Mouse (Mus musculus) CH12.LX (cell line): ENCODE measurements around the gene Sim1. TPM values are rescaled to one million over a fixed set of nuclear protein-coding genes. Genes with fewer than 3 reads are reported as not detected.

Experiments used
- DNase-seq: peaks from one replicate; pipeline ENCODE4 v3.0.0-alpha.2; 2013; ENCODE audit errors: extremely low read depth
- H3K27ac ChIP-seq: 2 replicates; pipeline ENCODE4 v1.5.1; 2012; ENCODE audit warnings: low read depth, mild to moderate bottlenecking, control low read depth, moderate library complexity; ENCODE audit not compliant: insufficient read depth
- H3K27me3 ChIP-seq: replicated peaks from 2 replicates; pipeline ENCODE3; 2012; ENCODE audit warnings: inconsistent platforms
- H3K36me3 ChIP-seq, 2 experiments: replicated peaks in 1 of 2; 2 replicates each; pipeline versions ENCODE3 to v1.6.1; 2012; ENCODE audit warnings: inconsistent platforms in 1 of 2, low read length in 1 of 2, mild to moderate bottlenecking in 1 of 2, mixed read lengths in 1 of 2, moderate library complexity in 1 of 2; ENCODE audit not compliant: control insufficient read depth in 1 of 2, insufficient read depth in 1 of 2
- H3K4me1 ChIP-seq, 2 experiments: 2 replicates each; pipeline ENCODE4 v1.6.1; 2012; ENCODE audit warnings: inconsistent platforms in 1 of 2, moderate library complexity in 1 of 2; ENCODE audit not compliant: insufficient read depth in 2 of 2, control insufficient read depth in 1 of 2
- H3K4me2 ChIP-seq: 2 replicates; pipeline ENCODE4 v1.6.1; 2012; ENCODE audit warnings: low read depth, mild to moderate bottlenecking, control low read depth; ENCODE audit not compliant: poor library complexity, insufficient read depth, severe bottlenecking
- H3K4me3 ChIP-seq, 3 experiments: fragments of 150-350 bp in 1 of 3; sonication (generic) in 1 of 3; replicated peaks in 1 of 3; 2 replicates each; pipeline versions ENCODE3 to v1.5.1; 2011 to 2012; ENCODE audit warnings: low read depth in 2 of 3, low read length in 2 of 3, mild to moderate bottlenecking in 2 of 3, moderate library complexity in 2 of 3, control low read depth in 1 of 3, improper control_type of control experiment in 1 of 3, inconsistent platforms in 1 of 3, mixed read lengths in 1 of 3; ENCODE audit not compliant: poor library complexity in 1 of 3
- H3K79me2 ChIP-seq: replicated peaks from 2 replicates; pipeline ENCODE4 v1.6.1; 2012; ENCODE audit warnings: mild to moderate bottlenecking, moderate library complexity; ENCODE audit not compliant: control insufficient read depth, poor library complexity, insufficient read depth, severe bottlenecking; ENCODE audit errors: extremely low read depth
- H3K9ac ChIP-seq: 2 replicates; pipeline ENCODE4 v1.6.1; 2012; ENCODE audit warnings: low read depth, mild to moderate bottlenecking, control low read depth, moderate library complexity; ENCODE audit not compliant: insufficient read depth
- H3K9me3 ChIP-seq: replicated peaks from 2 replicates; pipeline ENCODE3; 2012; ENCODE audit warnings: low read length, inconsistent platforms, mixed read lengths
- BHLHE40 ChIP-seq: IDR thresholded peaks from 2 replicates; pipeline ENCODE4 v1.6.1; 2011; ENCODE audit warnings: mild to moderate bottlenecking, low read depth, low read length, improper control_type of control experiment
- CTCF ChIP-seq, 2 experiments: IDR thresholded peaks in 1 of 2; conservative IDR thresholded peaks in 1 of 2; 2 replicates each; pipeline ENCODE4 v1.5.1; 2011 to 2012; ENCODE audit warnings: low read depth in 2 of 2, low read length in 2 of 2, improper control_type of control experiment in 1 of 2, inconsistent platforms in 1 of 2, mild to moderate bottlenecking in 1 of 2, moderate library complexity in 1 of 2
- E2F4 ChIP-seq: IDR thresholded peaks from 2 replicates; pipeline ENCODE4 v1.6.1; 2011; ENCODE audit warnings: low read depth, low read length, improper control_type of control experiment; ENCODE audit not compliant: insufficient replicate concordance
- ELF1 ChIP-seq: IDR thresholded peaks from 2 replicates; pipeline ENCODE4 v1.6.1; 2014; ENCODE audit warnings: low read depth, mild to moderate bottlenecking, inconsistent platforms, low read length, improper control_type of control experiment
- ETS1 ChIP-seq: conservative IDR thresholded peaks from 2 replicates; pipeline ENCODE4 v1.6.1; 2012; ENCODE audit warnings: low read depth, mild to moderate bottlenecking, inconsistent platforms, low read length, improper control_type of control experiment, moderate library complexity
- HCFC1 ChIP-seq: IDR thresholded peaks from 2 replicates; pipeline ENCODE4 v1.6.1; 2012; ENCODE audit warnings: low read depth, mild to moderate bottlenecking, inconsistent platforms, low read length, improper control_type of control experiment
- JUN ChIP-seq: IDR thresholded peaks from 2 replicates; pipeline ENCODE4 v1.6.1; 2011; ENCODE audit warnings: low read depth, mild to moderate bottlenecking, low read length, improper control_type of control experiment, moderate library complexity; ENCODE audit not compliant: insufficient read depth
- JUND ChIP-seq: conservative IDR thresholded peaks from 2 replicates; pipeline ENCODE4 v1.6.1; 2011; ENCODE audit warnings: low read depth, low read length, improper control_type of control experiment
- MAFK ChIP-seq: IDR thresholded peaks from 2 replicates; pipeline ENCODE4 v1.6.1; 2011; ENCODE audit warnings: low read length, improper control_type of control experiment; ENCODE audit not compliant: insufficient replicate concordance
- MAZ ChIP-seq: IDR thresholded peaks from 2 replicates; pipeline ENCODE4 v1.6.1; 2012; ENCODE audit warnings: low read depth, mild to moderate bottlenecking, inconsistent platforms, low read length, improper control_type of control experiment, moderate library complexity
- MXI1 ChIP-seq: IDR thresholded peaks from 2 replicates; pipeline ENCODE4 v1.6.1; 2011; ENCODE audit warnings: mild to moderate bottlenecking, low read depth, low read length, improper control_type of control experiment
- NELFE ChIP-seq: IDR thresholded peaks from 2 replicates; pipeline ENCODE4 v1.6.1; 2011; ENCODE audit warnings: low read depth, low read length, improper control_type of control experiment
- POLR2A ChIP-seq: IDR thresholded peaks from 2 replicates; pipeline ENCODE4 v1.6.1; 2011; ENCODE audit warnings: low read depth, mild to moderate bottlenecking, improper control_type of control experiment, low read length
- POLR2AphosphoS2 ChIP-seq: IDR thresholded peaks from 2 replicates; pipeline ENCODE4 v1.6.1; 2011; ENCODE audit warnings: low read depth, low read length, improper control_type of control experiment
- RAD21 ChIP-seq: IDR thresholded peaks from 2 replicates; pipeline ENCODE4 v1.6.1; 2011; ENCODE audit warnings: low read depth, mild to moderate bottlenecking, low read length, improper control_type of control experiment, moderate library complexity
- RCOR1 ChIP-seq: conservative IDR thresholded peaks from 2 replicates; pipeline ENCODE4 v1.6.1; 2012; ENCODE audit warnings: low read depth, mild to moderate bottlenecking, inconsistent platforms, low read length, improper control_type of control experiment
- SIN3A ChIP-seq: IDR thresholded peaks from 2 replicates; pipeline ENCODE4 v1.6.1; 2012; ENCODE audit warnings: low read length, improper control_type of control experiment, inconsistent platforms
- SMC3 ChIP-seq: IDR thresholded peaks from 2 replicates; pipeline ENCODE4 v1.6.1; 2011; ENCODE audit warnings: low read depth, low read length, improper control_type of control experiment
- TBP ChIP-seq: conservative IDR thresholded peaks from 2 replicates; pipeline ENCODE4 v1.6.1; 2011; ENCODE audit warnings: low read depth, low read length, improper control_type of control experiment
- TCF12 ChIP-seq: IDR thresholded peaks from 2 replicates; pipeline ENCODE4 v1.6.1; 2014; ENCODE audit warnings: low read depth, mild to moderate bottlenecking, inconsistent platforms, low read length, improper control_type of control experiment
- UBTF ChIP-seq: IDR thresholded peaks from 2 replicates; pipeline ENCODE4 v1.6.1; 2012; ENCODE audit warnings: low read depth, mild to moderate bottlenecking, inconsistent platforms, low read length, improper control_type of control experiment, moderate library complexity
- USF2 ChIP-seq: conservative IDR thresholded peaks from 2 replicates; pipeline ENCODE4 v1.6.1; 2011; ENCODE audit warnings: low read depth, low read length, improper control_type of control experiment
- ZKSCAN1 ChIP-seq: IDR thresholded peaks from 2 replicates; pipeline ENCODE4 v1.6.1; 2012; ENCODE audit warnings: low read depth, inconsistent platforms, low read length, improper control_type of control experiment, borderline replicate concordance
- dilution Hi-C: fragments of 300-500 bp; cut with MboI; formaldehyde crosslinking; loops from 2 replicates; pipeline ENCODE4 v1.14.3; 2020; ENCODE audit warnings: low sequenced_read_pairs; ENCODE audit not compliant: extremely low pct_unique_long_range_greater_than_20kb, extremely low pct_ligation_motif_present
- in situ Hi-C: fragments of 300-500 bp; cut with MboI; formaldehyde crosslinking; loops from 3 replicates; pipeline ENCODE4 v1.14.3; 2019; ENCODE audit warnings: low sequenced_read_pairs, low pct_ligation_motif_present, low pct_unique_long_range_greater_than_20kb, mixed read lengths
- polyA plus RNA-seq: library from polyadenylated mRNA; unstranded; fragments of >175 nt; gene quantifications from 2 replicates; pipeline ENCODE4 v1.2.1, GENCODE M21; 2012; ENCODE audit warnings: low read depth; ENCODE audit not compliant: insufficient read length
- total RNA-seq, 2 experiments: library from RNA; depleted of rRNA; stranded (reverse); fragments of 300-350 nt in 1 of 2; fragments of >200 nt in 1 of 2; gene quantifications; 2 replicates each; pipeline ENCODE4 v1.2.3; 2012 to 2014

Gene Sim1
- total and polyA plus RNA-seq, 3 experiments = 0.03 to 0.07 (median 0.04) TPM

- TF ChIP-seq E2F4 (no peak), UBTF (no peak)
Measured at GRCm38 (mm10) chr10:50868202-50868601, 26.4 kb upstream of the Sim1 start (continued).

GRCm38 (mm10) chr10:50876952-50877351, 17.6 kb upstream of the Sim1 start:
- Histone ChIP-seq H3K27ac (no peak overlapping the region), H3K4me2 (no peak overlapping the region), H3K27me3 (no peaks in the 10 kb centered on the region), H3K9me3 (no peaks in the 10 kb centered on the region), H3K9ac (no peak overlapping the region), H3K79me2 (no peaks in the 10 kb centered on the region), H3K36me3 (no peaks in the 10 kb centered on the region), H3K4me1 (peaks cover 0 to 6% of the 10 kb centered on the region in 2 experiments; a peak in 1 of 4 replicates), H3K4me3 (no peak overlapping the region)
- in situ Hi-C loops = loop anchor here (25.0 kb wide), 2 partner anchors 410 to 535 kb away; no protein-coding TSS in a partner anchor
- DNase-seq = no peak
- TF ChIP-seq MXI1 = no peak
- TF ChIP-seq HCFC1 = no peak
- no peak for TF ChIP-seq JUN
- TF ChIP-seq NELFE = no peak
- TF ChIP-seq POLR2A = no peak
- TF ChIP-seq RAD21 = no peak
- no peak for TF ChIP-seq MAZ
- TF ChIP-seq TBP = no peak
- TF ChIP-seq JUND = no peak
- TF ChIP-seq TCF12 = no peak
- TF ChIP-seq ELF1 = no peak
- TF ChIP-seq USF2 = no peak
- TF ChIP-seq RCOR1 = no peak
- TF ChIP-seq ETS1 = no peak
- no peak for TF ChIP-seq POLR2AphosphoS2
- TF ChIP-seq SIN3A = no peak
- no peak for TF ChIP-seq CTCF (conservative IDR thresholded peaks at IDR 0.05 in 1 of 2, IDR thresholded peaks at IDR 0.05 in 1 of 2; ENCODE audit: low read depth in 2 of 2, low read length in 2 of 2)
- TF ChIP-seq MAFK = no peak
- dilution Hi-C loops = no loop called here

GRCm38 (mm10) chr10:50881476-50882069, 13.0 kb upstream of the Sim1 start:
- H3K27me3 ChIP-seq = no peaks in the 10 kb centered on the region
- in situ Hi-C loops = loop anchor here (25.0 kb wide), 2 partner anchors 406 to 531 kb away; no protein-coding TSS in a partner anchor
- H3K4me1 ChIP-seq = peaks cover 0 to 21% of the 10 kb centered on the region in 2 experiments; a peak in 2 of 4 replicates
- DNase-seq = no peak
- no peak overlapping the region for H3K27ac ChIP-seq
- TF ChIP-seq POLR2A (no peak), SMC3 (peak; percentile 51), RAD21 (peak; percentile 67), CTCF (conservative IDR thresholded peaks at IDR 0.05 in 1 of 2, IDR thresholded peaks at IDR 0.05 in 1 of 2; ENCODE audit: low read depth in 2 of 2, low read length in 2 of 2) (peak in 1 of 2 experiments; percentile 72; a peak in 3 of 4 replicates), ZKSCAN1 (no peak), BHLHE40 (no peak)
- dilution Hi-C loops = no loop called here
- H3K79me2 ChIP-seq = no peaks in the 10 kb centered on the region
- H3K9me3 ChIP-seq = no peaks in the 10 kb centered on the region
- no peak overlapping the region for H3K9ac ChIP-seq
- H3K4me2 ChIP-seq = no peak overlapping the region
- no peaks in the 10 kb centered on the region for H3K36me3 ChIP-seq
- H3K4me3 ChIP-seq = no peak overlapping the region
